8 mouse cellular contexts compared by ENCODE assay signal in genomic region chr5:34636481-34637287, GRCm38 (mm10). TPM values are rescaled to one million over a fixed set of nuclear protein-coding genes. Genes with fewer than 3 reads are reported as not detected.
A peak's percentile ranks its signal among the peaks of the same experiment; 100 is the strongest.
DNase-seq lines count a peak whose midpoint lies in the region; ATAC-seq and TF ChIP-seq lines count a peak whose summit lies in the region.

Gene Mfsd10 (minus strand): TSS chr5:34637212.

- DNase-seq in CH12.LX (ENCODE audit: extremely low read depth): peak; percentile 82
- DNase-seq in c-Kit-positive CD71-positive TER-119-negative erythroid progenitor cells, embryonic 14.5 days (ENCODE audit: low read depth): peak; percentile 78
- DNase-seq in forebrain, embryonic 11.5 days (ENCODE audit: low spot score): peak; percentile 87
- DNase-seq in kidney, postnatal 4 days: peak; percentile 86 to 90
- DNase-seq in testis, postnatal 10 days (ENCODE audit: low spot score): peak; percentile 82

- in situ Hi-C loops in CH12.LX (cut with MboI; ENCODE audit: low pct_ligation_motif_present, low pct_unique_long_range_greater_than_20kb, low sequenced_read_pairs): loop anchor here (5.0 kb wide), 1 partner anchor 109 kb away; the partner anchor contains the start of gene Sh3bp2

- dilution Hi-C loops in CH12.LX (cut with MboI; ENCODE audit: extremely low pct_ligation_motif_present, extremely low pct_unique_long_range_greater_than_20kb, low sequenced_read_pairs): no loop called here

- peak within 1 kb of the TSS; percentile 74 to 94 (median 75) for H3K4me3 ChIP-seq in CH12.LX (replicated peaks in 1 of 3; ENCODE audit: low read depth in 2 of 3, low read length in 2 of 3, poor library complexity in 1 of 3)
- peak within 1 kb of the TSS; percentile 51 for H3K4me3 ChIP-seq in forebrain, embryonic 11.5 days (ENCODE audit: low read depth, low read length)
- H3K4me3 ChIP-seq in heart, embryonic 16.5 days (ENCODE audit: low read length): peak within 1 kb of the TSS; percentile 77
- H3K4me3 ChIP-seq in liver, embryonic 16.5 days (ENCODE audit: low read depth, low read length): peak within 1 kb of the TSS; percentile 78
- H3K4me3 ChIP-seq in neural tube, embryonic 14.5 days (ENCODE audit: low read depth, low read length): peak within 1 kb of the TSS; percentile 50

- peak within 1 kb of the TSS; percentile 86 for H3K27ac ChIP-seq in CH12.LX (ENCODE audit: insufficient read depth, low read depth)
- H3K27ac ChIP-seq in forebrain, embryonic 11.5 days (ENCODE audit: low read depth, low read length): peak within 1 kb of the TSS; percentile 51
- H3K27ac ChIP-seq in heart, embryonic 16.5 days (ENCODE audit: low read length): peak within 1 kb of the TSS; percentile 86
- peak within 1 kb of the TSS; percentile 86 for H3K27ac ChIP-seq in liver, embryonic 16.5 days (ENCODE audit: low read length)
- peak within 1 kb of the TSS; percentile 80 for H3K27ac ChIP-seq in neural tube, embryonic 14.5 days (ENCODE audit: low read depth, low read length)

- peak within 1 kb of the TSS; percentile 68 for H3K9ac ChIP-seq in CH12.LX (ENCODE audit: insufficient read depth, low read depth)
- H3K9ac ChIP-seq in forebrain, embryonic 11.5 days (ENCODE audit: low read length): peak within 1 kb of the TSS; percentile 80
- H3K9ac ChIP-seq in heart, embryonic 16.5 days (ENCODE audit: low read length): peak within 1 kb of the TSS; percentile 84
- peak within 1 kb of the TSS; percentile 76 for H3K9ac ChIP-seq in liver, embryonic 16.5 days (ENCODE audit: low read depth, low read length)
- peak within 1 kb of the TSS; percentile 65 for H3K9ac ChIP-seq in neural tube, embryonic 14.5 days (replicated peaks; ENCODE audit: low read depth, low read length)

- no peaks in the 10 kb centered on the region for H3K27me3 ChIP-seq in CH12.LX (replicated peaks)
- no peaks in the 10 kb centered on the region for H3K27me3 ChIP-seq in forebrain, embryonic 11.5 days (ENCODE audit: control insufficient read depth, insufficient read depth, low read length)
- no peaks in the 10 kb centered on the region for H3K27me3 ChIP-seq in heart, embryonic 16.5 days (ENCODE audit: control insufficient read depth, insufficient read depth, low read length)
- H3K27me3 ChIP-seq in liver, embryonic 16.5 days (ENCODE audit: control insufficient read depth, insufficient read depth, low read depth, low read length): no peaks in the 10 kb centered on the region
- no peaks in the 10 kb centered on the region for H3K27me3 ChIP-seq in neural tube, embryonic 14.5 days (ENCODE audit: control insufficient read depth, insufficient read depth, low read length)

- TF ChIP-seq RAD21 in CH12.LX (IDR thresholded peaks at IDR 0.05; ENCODE audit: low read depth, low read length): peak; percentile 28

- TF ChIP-seq EP300 in CH12.LX (IDR thresholded peaks at IDR 0.05; ENCODE audit: low read length): no peak

- ATAC-seq in forebrain, embryonic 11.5 days (replicated peaks; ENCODE audit: low FRiP score): peak; percentile 85
- peak; percentile 88 for ATAC-seq in heart, embryonic 16.5 days (replicated peaks; ENCODE audit: extremely low read depth, insufficient read depth, low FRiP score)
- ATAC-seq in liver, embryonic 16.5 days (ENCODE audit: low read depth): peak; percentile 89
- peak; percentile 92 for ATAC-seq in neural tube, embryonic 14.5 days (ENCODE audit: low read depth)

- H3K79me2 ChIP-seq in CH12.LX (replicated peaks; ENCODE audit: control insufficient read depth, extremely low read depth, insufficient read depth, poor library complexity, severe bottlenecking): 0 out of 2 replicates have a peak, but pooled peaks cover 9% of the 10 kb centered on the region

- peaks cover 59 to 80% of the 10 kb centered on the region in 2 experiments for H3K36me3 ChIP-seq in CH12.LX (replicated peaks in 1 of 2; ENCODE audit: control insufficient read depth in 1 of 2, insufficient read depth in 1 of 2, low read length in 1 of 2)
- no peaks in the 10 kb centered on the region; the same call in 1 of the 2 replicates for H3K36me3 ChIP-seq in forebrain, embryonic 11.5 days (ENCODE audit: control insufficient read depth, insufficient read depth, low read length)
- peaks cover 64% of the 10 kb centered on the region for H3K36me3 ChIP-seq in heart, embryonic 16.5 days (ENCODE audit: control insufficient read depth, insufficient read depth)
- peaks cover 27% of the 10 kb centered on the region for H3K36me3 ChIP-seq in liver, embryonic 16.5 days (ENCODE audit: control insufficient read depth, insufficient read depth)
- H3K36me3 ChIP-seq in neural tube, embryonic 14.5 days (ENCODE audit: control insufficient read depth, insufficient read depth, low read length): peaks cover 26% of the 10 kb centered on the region

- TF ChIP-seq POLR2A in CH12.LX (IDR thresholded peaks at IDR 0.05; ENCODE audit: low read depth, low read length): peak; percentile 69

- TF ChIP-seq CTCF in CH12.LX (conservative IDR thresholded peaks at IDR 0.05 in 1 of 2, IDR thresholded peaks at IDR 0.05 in 1 of 2; ENCODE audit: low read depth in 2 of 2, low read length in 2 of 2): peak in 1 of 2 experiments; percentile 69; a peak in 2 of 4 replicates

- H3K4me2 ChIP-seq in CH12.LX (ENCODE audit: insufficient read depth, low read depth, poor library complexity, severe bottlenecking): peak within 1 kb of the TSS; percentile 24
- peak within 1 kb of the TSS; percentile 94 for H3K4me2 ChIP-seq in forebrain, embryonic 11.5 days (ENCODE audit: low read depth, low read length, severe bottlenecking)
- peak within 1 kb of the TSS; percentile 93 for H3K4me2 ChIP-seq in heart, embryonic 16.5 days (ENCODE audit: low read depth, low read length)
- H3K4me2 ChIP-seq in liver, embryonic 16.5 days (ENCODE audit: low read depth, low read length): peak within 1 kb of the TSS; percentile 98
- H3K4me2 ChIP-seq in neural tube, embryonic 14.5 days (ENCODE audit: low read depth, low read length): peak within 1 kb of the TSS; percentile 82

- no peaks in the 10 kb centered on the region for H3K9me3 ChIP-seq in CH12.LX (replicated peaks; ENCODE audit: low read length)
- no peaks in the 10 kb centered on the region for H3K9me3 ChIP-seq in forebrain, embryonic 11.5 days (ENCODE audit: control insufficient read depth, low read length)
- H3K9me3 ChIP-seq in heart, embryonic 16.5 days (replicated peaks; ENCODE audit: control insufficient read depth, low read length): no peaks in the 10 kb centered on the region
- H3K9me3 ChIP-seq in liver, embryonic 16.5 days (replicated peaks; ENCODE audit: control insufficient read depth, low read length): no peaks in the 10 kb centered on the region
- H3K9me3 ChIP-seq in neural tube, embryonic 14.5 days (ENCODE audit: control insufficient read depth, low read length): no peaks in the 10 kb centered on the region

- 0% methylated on average over 48 of the region's 48 CpGs for WGBS in forebrain, embryonic 11.5 days
- WGBS in heart, embryonic 16.5 days: under 1% methylated on average over 48 of the region's 48 CpGs
- WGBS in liver, embryonic 16.5 days (ENCODE audit: insufficient replicate concordance): under 1% methylated on average over 48 of the region's 48 CpGs
- WGBS in neural tube, embryonic 14.5 days: under 1% methylated on average over 48 of the region's 48 CpGs

- H3K4me1 ChIP-seq in CH12.LX (ENCODE audit: control insufficient read depth in 1 of 2, insufficient read depth in 2 of 2): peaks cover 7 to 26% of the 10 kb centered on the region in 2 experiments; a peak in 3 of 4 replicates
- 0 out of 2 replicates have a peak, but pooled peaks cover 2% of the 10 kb centered on the region for H3K4me1 ChIP-seq in forebrain, embryonic 11.5 days (replicated peaks; ENCODE audit: control insufficient read depth, insufficient read depth, low read length)
- peaks cover 10% of the 10 kb centered on the region for H3K4me1 ChIP-seq in heart, embryonic 16.5 days (ENCODE audit: control insufficient read depth, insufficient read depth, low read length)
- peaks cover 47% of the 10 kb centered on the region for H3K4me1 ChIP-seq in liver, embryonic 16.5 days (ENCODE audit: control insufficient read depth, low read depth, low read length)
- peaks cover 8% of the 10 kb centered on the region for H3K4me1 ChIP-seq in neural tube, embryonic 14.5 days (ENCODE audit: control insufficient read depth, insufficient read depth, low read length)

TF ChIP-seq in CH12.LX, 34 proteins besides CTCF, POLR2A, EP300 and RAD21 (continues in another document):
- TF ChIP-seq MXI1 (IDR thresholded peaks at IDR 0.05; ENCODE audit: low read depth, low read length) (peak; percentile 91), SIN3A (IDR thresholded peaks at IDR 0.05; ENCODE audit: low read length) (peak; percentile 94), IRF4 (IDR thresholded peaks at IDR 0.05; ENCODE audit: low read depth, low read length) (peak; percentile 64), CHD1 (IDR thresholded peaks at IDR 0.05; ENCODE audit: low read depth, low read length) (no peak), BHLHE40 (IDR thresholded peaks at IDR 0.05; ENCODE audit: low read depth, low read length) (peak; percentile 94), UBTF (IDR thresholded peaks at IDR 0.05; ENCODE audit: low read depth, low read length) (0 out of 2 replicates have a peak, but pooled peaks have one; percentile 41), MAFK (IDR thresholded peaks at IDR 0.05; ENCODE audit: insufficient replicate concordance, low read length) (no peak), TCF12 (IDR thresholded peaks at IDR 0.05; ENCODE audit: low read depth, low read length) (peak; percentile 16; the same call in 1 of the 2 replicates), ZKSCAN1 (IDR thresholded peaks at IDR 0.05; ENCODE audit: borderline replicate concordance, low read depth, low read length) (no peak), KAT2A (IDR thresholded peaks at IDR 0.05; ENCODE audit: insufficient replicate concordance, low read length) (0 out of 2 replicates have a peak, but pooled peaks have one; percentile 51), PAX5 (IDR thresholded peaks at IDR 0.05; ENCODE audit: low read length) (no peak), E2F4 (IDR thresholded peaks at IDR 0.05; ENCODE audit: insufficient replicate concordance, low read depth, low read length) (peak; percentile 92; the same call in 1 of the 2 replicates), TBP (conservative IDR thresholded peaks at IDR 0.05; ENCODE audit: low read depth, low read length) (peak; percentile 30; the same call in 1 of the 2 replicates), ZMIZ1 (IDR thresholded peaks at IDR 0.05; ENCODE audit: low read depth, low read length) (peak; percentile 33), SMC3 (IDR thresholded peaks at IDR 0.05; ENCODE audit: low read depth, low read length) (peak; percentile 43; the same call in 1 of the 2 replicates)

RNA-seq across cellular contexts. Expression of gene Mfsd10, which starts in this region (rescaled TPM):
- total RNA-seq in CH12.LX (2012; rRNA removed) (67.0 and 67.5 TPM in 2 replicates), CH12.LX (2014; rRNA removed) (40.4 and 42.1 TPM in 2 replicates)
- 78.6 and 92.6 TPM in 2 replicates for polyA plus RNA-seq in CH12.LX (2012; ENCODE audit: insufficient read length, low read depth)
- polyA plus RNA-seq in forebrain, embryonic 11.5 days (2014; fragmentation: Nextera tagmentation; extraction: Ambion mirVana): 87.7 and 96.0 TPM in 2 replicates
- 89.3 and 99.8 TPM in 2 replicates for polyA plus RNA-seq in heart, embryonic 16.5 days (2015; fragmentation: Nextera tagmentation; extraction: Ambion mirVana)
- 35.3 and 52.3 TPM in 2 replicates for polyA plus RNA-seq in liver, embryonic 16.5 days (2015; fragmentation: Nextera tagmentation; extraction: Ambion mirVana)
- polyA plus RNA-seq in neural tube, embryonic 14.5 days (2014; fragmentation: Nextera tagmentation; extraction: Ambion mirVana): 74.1 and 84.9 TPM in 2 replicates

Comparison
In these comparisons a context has a peak if more than half of its experiments do, and no peak if none do; other contexts are left out.
1. Peak in every context shown above with its lines: DNase-seq, ATAC-seq, H3K4me3 ChIP-seq and H3K27ac ChIP-seq.
2. H3K4me2 ChIP-seq: peak in every context shown above with its lines; median percentile 98 in liver, embryonic 16.5 days; 94 in forebrain, embryonic 11.5 days; 93 in heart, embryonic 16.5 days; 82 in neural tube, embryonic 14.5 days; 24 in CH12.LX.